Mouse (Mus musculus): ENCODE measurements around the gene R3hdm4. TPM values are rescaled to one million over a fixed set of nuclear protein-coding genes. Genes with fewer than 3 reads are reported as not detected.
A peak's percentile ranks its signal among the peaks of the same experiment; 100 is the strongest.
"Not testable (repeated sequence)": the region's sequence is repeated elsewhere in the genome, so short reads cannot be mapped to it uniquely, and the experiment has no call there.

R3hdm4 gene
- total RNA-seq, 4 experiments from 2014 or later: 340 to 392 (median 347) TPM

- no peak for DNase-seq (ENCODE audit: low spot score in 2 of 2)
Observed at GRCm38 (mm10) chr10:79906712-79907111, 14.3 kb downstream of the R3hdm4 start.

- DNase-seq (ENCODE audit: low spot score in 2 of 2): peak; percentile 82 to 88
Observed at GRCm38 (mm10) chr10:79900951-79901410, 20.0 kb downstream of the R3hdm4 start.

GRCm38 (mm10) chr10:79897316-79898245 is 23.4 kb downstream of the R3hdm4 start:
- no peak for DNase-seq (ENCODE audit: low spot score in 2 of 2)

- DNase-seq (ENCODE audit: low spot score in 2 of 2): no peak
Observed at GRCm38 (mm10) chr10:79896814-79897213, 24.2 kb downstream of the R3hdm4 start.

- no peak for DNase-seq (ENCODE audit: low spot score in 2 of 2)
Observed at GRCm38 (mm10) chr10:79896306-79896705, 24.7 kb downstream of the R3hdm4 start.

GRCm38 (mm10) chr10:79892451-79893118 is 28.4 kb downstream of the R3hdm4 start:
- peak in 1 of 2 experiments; percentile 79 for DNase-seq (ENCODE audit: low spot score in 2 of 2)

GRCm38 (mm10) chr10:79890670-79891069 is 30.3 kb downstream of the R3hdm4 start, which contains the start of gene Cfd:
Gene Cfd (plus strand): TSS chr10:79890853.
- no peak for DNase-seq (ENCODE audit: low spot score in 2 of 2)

- no peak for DNase-seq (ENCODE audit: low spot score in 2 of 2)
Observed at GRCm38 (mm10) chr10:79889386-79889785, 31.6 kb downstream of the R3hdm4 start.

GRCm38 (mm10) chr10:79886611-79887010 is 34.4 kb downstream of the R3hdm4 start:
- DNase-seq (ENCODE audit: low spot score in 2 of 2): no peak

- no peak for DNase-seq (ENCODE audit: low spot score in 2 of 2)
Observed at GRCm38 (mm10) chr10:79886054-79886453, 35.0 kb downstream of the R3hdm4 start, which contains the start of gene Elane. Gene Elane (plus strand): TSS chr10:79886247.

- not testable (repeated sequence) for DNase-seq (ENCODE audit: low spot score in 2 of 2)
Observed at GRCm38 (mm10) chr10:79884938-79885337, 36.1 kb downstream of the R3hdm4 start.

GRCm38 (mm10) chr10:79884446-79884845 is 36.6 kb downstream of the R3hdm4 start:
- DNase-seq (ENCODE audit: low spot score in 2 of 2): no peak

- peak in 1 of 2 experiments; percentile 80 for DNase-seq (ENCODE audit: low spot score in 2 of 2)
Observed at GRCm38 (mm10) chr10:79883297-79884084, 37.5 kb downstream of the R3hdm4 start.

- DNase-seq (ENCODE audit: low spot score in 2 of 2): no peak
Observed at GRCm38 (mm10) chr10:79881981-79882380, 39.0 kb downstream of the R3hdm4 start.

GRCm38 (mm10) chr10:79880721-79881120 is 40.3 kb downstream of the R3hdm4 start:
- DNase-seq (ENCODE audit: low spot score in 2 of 2): no peak

- DNase-seq (ENCODE audit: low spot score in 2 of 2): no peak
Observed at GRCm38 (mm10) chr10:79879527-79879926, 41.5 kb downstream of the R3hdm4 start.

- no peak for DNase-seq (ENCODE audit: low spot score in 2 of 2)
Observed at GRCm38 (mm10) chr10:79877757-79878156, 43.3 kb downstream of the R3hdm4 start.

GRCm38 (mm10) chr10:79877174-79877573 is 43.8 kb downstream of the R3hdm4 start:
- no peak for DNase-seq (ENCODE audit: low spot score in 2 of 2)

GRCm38 (mm10) chr10:79874290-79874862 is 46.6 kb downstream of the R3hdm4 start, which contains the start of the genes Prtn3 and Plppr3:
Gene Prtn3 (plus strand): TSS chr10:79874476.
Gene Plppr3 (minus strand): TSS chr10:79874634.
- peak in 1 of 2 experiments; percentile 21 for DNase-seq (ENCODE audit: low spot score in 2 of 2)

- no peak for DNase-seq (ENCODE audit: low spot score in 2 of 2)
Observed at GRCm38 (mm10) chr10:79873715-79874289, 47.2 kb downstream of the R3hdm4 start.

Measured in layer of hippocampus, adult 8-10 months (tissue).